Mouse (Mus musculus) bone marrow macrophage, adult 2 months (primary cell): ENCODE data around the gene Qtrt2.

Experiments
- CTCF ChIP-seq: IDR thresholded peaks from 2 replicates; pipeline ENCODE4 v1.5.1; 2012; ENCODE audit warnings: low read depth, mild to moderate bottlenecking, low read length, moderate library complexity
- POLR2A ChIP-seq: IDR thresholded peaks from 2 replicates; pipeline ENCODE4 v1.6.1; 2012; ENCODE audit warnings: mild to moderate bottlenecking, low read depth, low read length, borderline replicate concordance

GRCm38 (mm10) chr16:43831957-43832356 is 94.7 kb downstream of the Qtrt2 start:
- TF ChIP-seq CTCF (no peak), POLR2A (no peak)
